In genomic region chr17:83993028-83993427, GRCm38 (mm10) we compare ENCODE assay signal across 15 mouse cellular contexts.
DNase-seq lines count a peak whose midpoint lies in the region; ATAC-seq and TF ChIP-seq lines count a peak whose summit lies in the region.
"Had no signal": no experiment of that assay in that cellular context is flagged by ENCODE, and none has a peak within 500 bp of the region (broad histone marks: within the 10 kb centered on the region; RNA-seq: fewer than 3 reads in every experiment).

No protein-coding gene starts in this region.

- no peak overlapping the region for H3K27ac ChIP-seq in heart, embryonic 11.5 days (ENCODE audit: low read depth, low read length)
- no peak overlapping the region for H3K27ac ChIP-seq in heart, postnatal 0 days (ENCODE audit: low read depth)
- H3K27ac ChIP-seq in midbrain, embryonic 15.5 days: no peak overlapping the region
- H3K27ac ChIP-seq: midbrain, embryonic 10.5 days had no signal

- no peak for ATAC-seq in heart, embryonic 11.5 days (replicated peaks; ENCODE audit: insufficient number of reproducible peaks, low FRiP score, low TSS enrichment)
- ATAC-seq in heart, postnatal 0 days (ENCODE audit: insufficient read depth, low read depth): no peak
- no peak for ATAC-seq in midbrain, embryonic 15.5 days (replicated peaks)
- ATAC-seq: intestine, embryonic 16.5 days had no signal

- no peak overlapping the region for H3K4me3 ChIP-seq in heart, embryonic 11.5 days (ENCODE audit: low read depth, low read length)
- no peak overlapping the region for H3K4me3 ChIP-seq in heart, postnatal 0 days (ENCODE audit: low read depth, low read length)
- H3K4me3 ChIP-seq in midbrain, embryonic 15.5 days: no peak overlapping the region
- H3K4me3 ChIP-seq: erythroblast, embryonic 14.5 days; midbrain, embryonic 10.5 days had no signal

- peak; percentile 97 for DNase-seq in heart, adult 11 months
- peak; percentile 26 for DNase-seq in 416B (ENCODE audit: low read depth)
- DNase-seq in adipocyte (ENCODE audit: low spot score): peak; percentile 56
- peak; percentile 43 for DNase-seq in heart, postnatal 0 days (ENCODE audit: low spot score)
- DNase-seq in right cerebral cortex, postnatal 4 days: no peak
- no peak for DNase-seq in thymus, adult 18-20 months
- DNase-seq: cerebellum, adult 11 months; kidney, postnatal 14 days; left cerebral cortex, postnatal 4 days; lung, adult 18-20 months had no signal

- no peak overlapping the region for H3K4me2 ChIP-seq in heart, embryonic 11.5 days
- no peak overlapping the region for H3K4me2 ChIP-seq in heart, postnatal 0 days (ENCODE audit: low read depth, low read length)
- no peak overlapping the region for H3K4me2 ChIP-seq in midbrain, embryonic 15.5 days

- no peak for TF ChIP-seq EP300 in heart, postnatal 0 days (IDR thresholded peaks at IDR 0.05; ENCODE audit: low read depth)

- H3K9ac ChIP-seq in heart, embryonic 11.5 days (ENCODE audit: low read depth, low read length): no peak overlapping the region
- no peak overlapping the region for H3K9ac ChIP-seq in heart, postnatal 0 days (replicated peaks; ENCODE audit: low read depth, low read length)
- no peak overlapping the region for H3K9ac ChIP-seq in midbrain, embryonic 15.5 days

- no peaks in the 10 kb centered on the region for H3K27me3 ChIP-seq in heart, embryonic 11.5 days (ENCODE audit: control insufficient read depth, insufficient read depth, low read length)
- H3K27me3 ChIP-seq in heart, postnatal 0 days (ENCODE audit: control insufficient read depth, insufficient read depth, low read length): no peaks in the 10 kb centered on the region
- no peaks in the 10 kb centered on the region for H3K27me3 ChIP-seq in midbrain, embryonic 15.5 days (replicated peaks)

- 43% methylated on average over 2 of the region's 2 CpGs for WGBS in heart, embryonic 11.5 days (ENCODE audit: insufficient replicate concordance)
- 60% methylated on average over 2 of the region's 2 CpGs for WGBS in heart, postnatal 0 days
- 84% methylated on average over 2 of the region's 2 CpGs for whole genome bisulfite sequencing in midbrain, embryonic 15.5 days

- no peaks in the 10 kb centered on the region for H3K9me3 ChIP-seq in heart, embryonic 11.5 days (replicated peaks; ENCODE audit: control insufficient read depth, low read length)
- H3K9me3 ChIP-seq in heart, postnatal 0 days (replicated peaks; ENCODE audit: control insufficient read depth, low read length): no peaks in the 10 kb centered on the region
- no peaks in the 10 kb centered on the region for H3K9me3 ChIP-seq in midbrain, embryonic 15.5 days
- H3K9me3 ChIP-seq: midbrain, embryonic 10.5 days had no signal

- no peak for TF ChIP-seq CTCF in heart, postnatal 0 days (IDR thresholded peaks at IDR 0.05; ENCODE audit: low read depth)

- peaks cover 9% of the 10 kb centered on the region; the same call in 1 of the 2 replicates for H3K4me1 ChIP-seq in heart, embryonic 11.5 days (ENCODE audit: control insufficient read depth, insufficient read depth, low read length)
- H3K4me1 ChIP-seq in heart, postnatal 0 days (ENCODE audit: control insufficient read depth, insufficient read depth): peaks cover 20% of the 10 kb centered on the region
- peaks cover 6% of the 10 kb centered on the region; the same call in 1 of the 2 replicates for H3K4me1 ChIP-seq in midbrain, embryonic 15.5 days

- no peaks in the 10 kb centered on the region for H3K36me3 ChIP-seq in heart, embryonic 11.5 days (ENCODE audit: control insufficient read depth, insufficient read depth, low read length)
- no peaks in the 10 kb centered on the region for H3K36me3 ChIP-seq in heart, postnatal 0 days (replicated peaks; ENCODE audit: control insufficient read depth, insufficient read depth, low read length)
- no peaks in the 10 kb centered on the region for H3K36me3 ChIP-seq in midbrain, embryonic 15.5 days (replicated peaks)
- H3K36me3 ChIP-seq: midbrain, embryonic 10.5 days had no signal

Comparison
In these comparisons a context has a peak if more than half of its experiments do, and no peak if none do; other contexts are left out.
1. DNase-seq: peak in heart, adult 11 months (single experiment), 416B (single experiment), adipocyte (single experiment) and heart, postnatal 0 days (single experiment); none in right cerebral cortex, postnatal 4 days (single experiment) and thymus, adult 18-20 months (0 of 2).